Comparison of ENCODE assay signal across 27 mouse cellular contexts in genomic region chr19:32947081-32947855, GRCm38 (mm10).
DNase-seq lines count a peak whose midpoint lies in the region; ATAC-seq lines count a peak whose summit lies in the region.
"Had no signal": no experiment of that assay in that cellular context is flagged by ENCODE, and none has a peak within 500 bp of the region (broad histone marks: within the 10 kb centered on the region; RNA-seq: fewer than 3 reads in every experiment).

No protein-coding gene starts in this region.

- peak; percentile 17 for DNase-seq in adrenal gland, postnatal 25 days
- no peak for DNase-seq in adrenal gland, adult 8-10 months
- peak; percentile 65 for DNase-seq in kidney, adult 11 months
- DNase-seq in 3T3-L1 (ENCODE audit: low read depth, low spot score), result peak; percentile 25
- peak; percentile 79 for DNase-seq in kidney, adult 9 months
- no peak for DNase-seq in urinary bladder, postnatal 25 days (ENCODE audit: low spot score)
- DNase-seq: cerebellum, adult 8-10 months; forebrain, postnatal 0 days; heart, postnatal 4 days; layer of hippocampus, adult 9-11 months; liver, embryonic 13.5 days; lung, adult 18-20 months; midbrain, embryonic 14.5 days; retina, postnatal 1 day; right cerebral cortex, postnatal 25 days had no signal

- no peak overlapping the region for H3K4me2 ChIP-seq in kidney, embryonic 15.5 days
- H3K4me2 ChIP-seq in forebrain, embryonic 12.5 days, result no peak overlapping the region
- H3K4me2 ChIP-seq: embryonic facial prominence, embryonic 13.5 days; heart, embryonic 15.5 days; hindbrain, embryonic 13.5 days; limb, embryonic 12.5 days; liver, embryonic 13.5 days; neural tube, embryonic 15.5 days; stomach, embryonic 15.5 days had no signal

- no peak overlapping the region for H3K27ac ChIP-seq in kidney, embryonic 15.5 days
- no peak overlapping the region for H3K27ac ChIP-seq in forebrain, embryonic 12.5 days
- H3K27ac ChIP-seq: embryonic facial prominence, embryonic 13.5 days; forebrain, embryonic 10.5 days; heart, embryonic 15.5 days; hindbrain, embryonic 13.5 days; left cerebral cortex, adult 2 months; limb, embryonic 12.5 days; liver, embryonic 13.5 days; neural tube, embryonic 15.5 days; stomach, embryonic 15.5 days had no signal

- H3K4me3 ChIP-seq in kidney, embryonic 15.5 days (replicated peaks), result no peak overlapping the region
- no peak overlapping the region for H3K4me3 ChIP-seq in forebrain, embryonic 12.5 days (replicated peaks)
- H3K4me3 ChIP-seq: embryonic facial prominence, embryonic 13.5 days; forebrain, embryonic 10.5 days; heart, embryonic 15.5 days; hindbrain, embryonic 13.5 days; left cerebral cortex, adult 2 months; limb, embryonic 12.5 days; liver, embryonic 13.5 days; neural tube, embryonic 15.5 days; stomach, embryonic 15.5 days had no signal

- no peaks in the 10 kb centered on the region for H3K36me3 ChIP-seq in kidney, embryonic 15.5 days
- H3K36me3 ChIP-seq in forebrain, embryonic 12.5 days (replicated peaks), result no peaks in the 10 kb centered on the region
- H3K36me3 ChIP-seq: embryonic facial prominence, embryonic 13.5 days; forebrain, embryonic 10.5 days; heart, embryonic 15.5 days; hindbrain, embryonic 13.5 days; limb, embryonic 12.5 days; liver, embryonic 13.5 days; neural tube, embryonic 15.5 days; stomach, embryonic 15.5 days had no signal

- H3K9ac ChIP-seq in kidney, embryonic 15.5 days, result no peak overlapping the region
- H3K9ac ChIP-seq in forebrain, embryonic 12.5 days, result no peak overlapping the region
- H3K9ac ChIP-seq: embryonic facial prominence, embryonic 13.5 days; forebrain, postnatal 0 days; heart, embryonic 15.5 days; hindbrain, embryonic 13.5 days; limb, embryonic 12.5 days; liver, embryonic 13.5 days; neural tube, embryonic 15.5 days; stomach, embryonic 15.5 days had no signal

- no peaks in the 10 kb centered on the region for H3K27me3 ChIP-seq in kidney, embryonic 15.5 days
- no peaks in the 10 kb centered on the region for H3K27me3 ChIP-seq in forebrain, embryonic 12.5 days
- H3K27me3 ChIP-seq: embryonic facial prominence, embryonic 13.5 days; heart, embryonic 15.5 days; hindbrain, embryonic 13.5 days; limb, embryonic 12.5 days; neural tube, embryonic 15.5 days; stomach, embryonic 15.5 days had no signal

- 78% methylated on average over 12 of the region's 12 CpGs for WGBS in kidney, embryonic 15.5 days
- WGBS in forebrain, embryonic 12.5 days, result 82% methylated on average over 12 of the region's 12 CpGs

- no peaks in the 10 kb centered on the region for H3K9me3 ChIP-seq in kidney, embryonic 15.5 days (replicated peaks)
- no peaks in the 10 kb centered on the region for H3K9me3 ChIP-seq in forebrain, embryonic 12.5 days
- H3K9me3 ChIP-seq: embryonic facial prominence, embryonic 13.5 days; forebrain, embryonic 10.5 days; heart, embryonic 15.5 days; hindbrain, embryonic 13.5 days; limb, embryonic 12.5 days; liver, embryonic 13.5 days; neural tube, embryonic 15.5 days; stomach, embryonic 15.5 days had no signal

- no peaks in the 10 kb centered on the region for H3K4me1 ChIP-seq in kidney, embryonic 15.5 days
- H3K4me1 ChIP-seq in forebrain, embryonic 12.5 days, result no peaks in the 10 kb centered on the region
- H3K4me1 ChIP-seq: forebrain, embryonic 10.5 days; heart, embryonic 15.5 days; hindbrain, embryonic 13.5 days; limb, embryonic 12.5 days; liver, embryonic 13.5 days; neural tube, embryonic 15.5 days had no signal

- no peak for ATAC-seq in kidney, embryonic 15.5 days (replicated peaks; ENCODE audit: low FRiP score)
- no peak for ATAC-seq in forebrain, embryonic 12.5 days (ENCODE audit: low FRiP score)
- ATAC-seq: forebrain, postnatal 0 days; intestine, embryonic 16.5 days; lung, postnatal 0 days had no signal

Comparison
In these comparisons a context has a peak if more than half of its experiments do, and no peak if none do; other contexts are left out.
1. DNase-seq: peak in adrenal gland, postnatal 25 days (single experiment), kidney, adult 11 months (single experiment), 3T3-L1 (single experiment) and kidney, adult 9 months (single experiment); none in adrenal gland, adult 8-10 months (single experiment) and urinary bladder, postnatal 25 days (single experiment).